In the genomic region with DNA sequence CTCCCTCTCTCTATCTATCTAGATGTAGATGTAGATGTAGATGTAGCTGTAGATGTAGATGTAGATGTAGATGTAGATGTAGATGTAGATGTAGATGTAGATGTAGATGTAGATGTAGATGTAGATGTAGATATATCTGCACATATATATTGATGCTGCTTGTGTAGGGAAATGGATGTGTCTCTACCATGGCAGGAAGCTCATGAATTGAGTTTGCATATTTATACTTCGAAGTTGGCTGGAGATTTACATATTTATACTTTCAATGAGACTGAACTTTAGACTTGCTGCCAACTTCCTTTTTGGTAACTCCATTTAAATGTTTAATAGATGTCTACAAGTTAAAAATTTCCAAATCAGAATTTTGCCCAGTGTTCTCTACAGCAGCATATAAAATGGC, we compare ENCODE assay signal across 25 mouse cellular contexts.
"Had no signal": no experiment of that assay in that cellular context is flagged by ENCODE, and none has a peak within 500 bp of the region (broad histone marks: within the 10 kb centered on the region; RNA-seq: fewer than 3 reads in every experiment).

No protein-coding gene starts in this region.

- H3K9ac ChIP-seq: heart, embryonic 12.5 days; hindbrain, embryonic 12.5 days; hindbrain, embryonic 14.5 days; intestine, embryonic 15.5 days; limb, embryonic 13.5 days; limb, embryonic 15.5 days; liver, embryonic 12.5 days; liver, embryonic 14.5 days had no signal

- H3K27ac ChIP-seq: gastrocnemius, adult 2 months; heart, embryonic 10.5 days; hindbrain, embryonic 10.5 days; hindbrain, embryonic 12.5 days; hindbrain, embryonic 14.5 days; intestine, embryonic 15.5 days; layer of hippocampus, adult 2 months; limb, embryonic 13.5 days; limb, embryonic 15.5 days; liver, embryonic 12.5 days; liver, embryonic 14.5 days had no signal

- H3K4me2 ChIP-seq: heart, embryonic 12.5 days; hindbrain, embryonic 12.5 days; hindbrain, embryonic 14.5 days; intestine, embryonic 15.5 days; limb, embryonic 13.5 days; limb, embryonic 15.5 days; liver, embryonic 12.5 days had no signal

- H3K4me3 ChIP-seq: gastrocnemius, adult 2 months; heart, embryonic 10.5 days; heart, embryonic 12.5 days; hindbrain, embryonic 10.5 days; hindbrain, embryonic 12.5 days; intestine, embryonic 15.5 days; layer of hippocampus, adult 2 months; limb, embryonic 13.5 days; limb, embryonic 15.5 days; liver, embryonic 12.5 days had no signal

- H3K9me3 ChIP-seq: heart, embryonic 10.5 days; heart, embryonic 12.5 days; hindbrain, embryonic 10.5 days; hindbrain, embryonic 12.5 days; intestine, embryonic 15.5 days; limb, embryonic 13.5 days; limb, embryonic 15.5 days; liver, embryonic 12.5 days had no signal

- ATAC-seq: hindbrain, embryonic 16.5 days; inflammation-experienced regulatory T-cells, adult 6 months; intestine, embryonic 15.5 days; intestine, postnatal 0 days; liver, embryonic 12.5 days had no signal

- H3K36me3 ChIP-seq: heart, embryonic 10.5 days; heart, embryonic 12.5 days; hindbrain, embryonic 10.5 days; hindbrain, embryonic 12.5 days; intestine, embryonic 15.5 days; limb, embryonic 13.5 days; limb, embryonic 15.5 days; liver, embryonic 12.5 days had no signal

- H3K4me1 ChIP-seq: heart, embryonic 10.5 days; hindbrain, embryonic 10.5 days; hindbrain, embryonic 12.5 days; intestine, embryonic 15.5 days; limb, embryonic 13.5 days; limb, embryonic 15.5 days; liver, embryonic 12.5 days had no signal

- H3K27me3 ChIP-seq: heart, embryonic 12.5 days; hindbrain, embryonic 12.5 days; intestine, embryonic 15.5 days; limb, embryonic 13.5 days; limb, embryonic 15.5 days; liver, embryonic 12.5 days had no signal

- DNase-seq: gastrocnemius, adult 2 months; gastrocnemius, postnatal 10 days; gastrocnemius, postnatal 25 days; heart, adult 18-20 months; heart, postnatal 10 days; heart, postnatal 4 days; kidney, adult 18-20 months; kidney, postnatal 10 days; kidney, postnatal 25 days; kidney, postnatal 4 days; left cerebral cortex, postnatal 4 days had no signal
